Mouse (Mus musculus) adrenal gland, postnatal 10 days (tissue): Measurements from ENCODE around the gene St7l. TPM values are rescaled to one million over a fixed set of nuclear protein-coding genes. Genes with fewer than 3 reads are reported as not detected.

Source experiments
- DNase-seq: peaks from one replicate; pipeline ENCODE4 v3.0.0; 2021; ENCODE audit warnings: mixed read lengths
- total RNA-seq, 2 experiments: library from RNA; stranded (reverse); gene quantifications; 2 replicates each; pipeline ENCODE4 v1.2.3; 2021

Gene St7l
- total RNA-seq, 2 experiments from 2014 or later = 30.5 to 31.0 TPM

DNA sequence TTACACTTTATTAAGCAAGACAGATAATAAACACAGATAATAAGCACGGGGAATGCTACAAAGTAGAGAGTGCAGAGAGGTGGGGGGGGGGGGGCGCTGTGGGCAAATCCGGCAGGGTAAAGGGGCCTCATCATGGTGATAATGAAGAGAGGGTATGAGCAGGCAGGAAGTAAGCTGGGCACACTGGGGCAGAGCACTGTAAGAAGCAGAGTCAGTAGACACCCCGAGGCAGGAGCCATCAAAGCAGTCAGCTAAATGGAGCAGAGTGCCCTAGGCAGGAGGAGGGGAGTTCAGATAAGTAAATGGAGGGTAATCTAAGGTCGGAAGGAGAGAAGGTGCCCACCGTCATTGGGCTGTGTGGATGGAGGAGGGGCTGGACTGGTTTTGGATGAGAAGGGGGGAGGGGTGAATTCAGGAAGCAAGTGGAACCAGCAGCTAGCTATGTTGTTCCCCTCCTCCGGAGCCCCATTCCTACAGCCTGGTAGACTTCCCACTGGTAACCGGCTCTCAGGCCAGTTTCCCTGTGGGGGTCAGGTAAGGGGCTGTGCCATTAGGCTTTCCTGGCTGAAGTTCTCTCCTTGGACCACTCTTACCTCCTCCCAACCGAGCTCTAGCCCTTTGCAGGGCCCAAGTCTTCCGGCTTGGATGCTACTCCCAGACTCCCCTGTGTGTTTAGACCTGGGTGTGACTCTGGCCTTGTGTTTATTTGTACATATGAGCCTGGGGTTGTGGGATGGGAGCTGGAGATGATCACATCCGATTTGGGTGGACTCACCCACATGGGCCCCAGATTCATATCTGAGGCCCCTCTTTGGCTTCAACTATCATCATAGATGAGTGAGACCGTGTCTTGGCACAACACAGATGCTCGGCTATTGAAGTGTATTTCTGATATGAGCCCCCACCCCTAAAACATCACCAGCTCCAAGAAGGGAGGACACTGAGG lies 99.8 kb downstream of the St7l start:
- no peak for DNase-seq

DNA sequence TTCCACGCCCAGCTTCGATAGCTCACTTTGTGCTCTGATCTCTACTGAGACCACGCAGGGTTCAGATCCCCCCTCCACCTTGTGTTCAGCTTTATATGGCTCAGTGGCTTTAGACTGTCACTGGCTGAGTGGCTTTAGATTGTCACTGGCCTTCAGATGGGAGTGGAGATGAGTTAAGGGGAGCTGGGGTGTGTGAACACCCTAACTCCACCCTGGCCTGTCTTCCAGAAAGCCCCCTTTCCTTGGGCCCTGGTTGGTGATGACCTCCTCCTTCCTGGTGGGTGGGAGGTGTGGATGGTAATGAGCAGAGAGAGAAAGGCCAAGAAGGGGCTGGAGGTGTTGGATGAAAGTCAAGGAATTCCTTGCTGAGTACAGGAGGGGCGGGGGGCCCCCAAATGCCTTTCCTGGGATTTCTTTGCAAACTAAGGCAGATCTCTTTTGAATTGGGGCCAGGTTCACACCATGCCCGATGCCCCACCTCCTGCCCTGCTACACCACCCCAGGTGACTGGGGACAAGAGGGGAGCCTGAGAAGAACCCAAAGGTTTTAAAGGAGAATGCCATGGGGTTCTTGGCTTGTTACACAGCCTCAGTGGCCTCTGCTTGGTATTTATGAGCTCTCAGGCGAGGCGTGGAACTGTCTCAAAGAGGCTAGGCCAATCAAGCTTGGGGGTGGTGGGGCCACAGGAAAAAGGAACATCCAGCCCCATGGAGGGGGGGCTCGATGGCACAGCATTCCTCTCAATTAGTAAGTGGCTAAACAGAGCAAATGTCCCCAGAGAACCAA lies 101.5 kb downstream of the St7l start:
- no peak for DNase-seq

DNA sequence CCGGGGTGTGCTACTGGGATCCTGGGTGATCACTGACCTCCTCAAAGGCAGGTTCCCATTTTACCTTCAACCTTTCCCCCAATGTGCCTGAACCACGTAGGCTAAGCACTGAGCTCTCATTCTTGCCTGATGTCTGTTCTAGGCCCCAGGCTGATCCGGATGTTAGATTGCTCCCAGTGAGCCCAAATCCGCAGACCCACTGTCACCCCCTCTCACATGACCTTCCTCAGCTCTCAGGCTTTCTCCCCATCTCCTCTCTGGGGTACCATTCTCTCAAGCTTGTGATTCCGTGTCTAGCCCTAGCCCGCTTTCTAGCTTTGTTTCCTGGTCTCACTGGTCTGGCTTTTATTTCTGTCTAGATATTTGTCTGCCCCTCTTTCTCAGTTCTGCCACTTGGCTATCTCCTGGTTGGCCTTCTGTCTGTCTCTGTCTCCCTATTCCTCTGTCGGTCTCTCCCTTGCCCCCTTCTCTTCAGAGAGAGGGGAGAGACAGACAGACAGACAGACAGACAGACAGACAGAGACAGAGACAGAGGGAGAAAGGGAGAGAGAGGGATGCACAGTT lies 102.3 kb downstream of the St7l start:
- no peak for DNase-seq

DNA sequence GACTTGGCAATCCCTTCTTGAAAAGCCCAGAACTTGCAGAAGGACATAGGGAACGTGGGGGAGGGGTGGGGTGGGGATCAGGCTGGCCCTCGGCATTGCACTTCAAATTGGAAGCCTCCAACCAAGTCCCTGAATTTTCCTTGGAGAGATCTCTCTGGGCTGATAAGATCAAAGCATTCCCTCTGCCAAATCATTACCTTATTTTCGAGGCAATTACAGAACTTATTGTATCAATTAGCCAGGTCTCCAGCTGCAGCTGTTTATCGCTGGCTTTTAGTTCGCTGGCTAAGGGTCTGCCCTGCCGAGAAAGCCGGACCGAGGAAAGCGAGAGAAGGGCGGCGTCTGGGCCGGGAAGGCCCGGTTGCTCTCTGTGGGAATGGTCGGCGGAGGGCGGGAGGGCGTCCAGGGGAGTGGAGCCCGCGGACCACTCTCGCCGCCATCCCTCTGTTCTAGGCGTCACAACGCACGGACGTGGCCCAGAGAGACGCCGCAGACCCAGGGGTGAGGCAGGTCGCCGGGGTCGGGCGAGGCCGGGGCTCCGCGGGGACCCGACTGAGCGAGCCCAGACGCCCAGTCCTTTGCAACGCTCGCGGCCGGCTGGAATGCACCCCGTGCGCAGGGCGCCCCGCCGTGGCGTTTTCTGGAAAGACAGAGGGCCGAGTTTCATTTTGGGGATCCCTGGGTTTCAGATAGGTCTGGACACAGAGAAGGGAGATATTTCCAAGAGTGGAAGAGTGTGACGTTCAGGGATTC lies 103.9 kb downstream of the St7l start:
- peak; percentile 96 for DNase-seq

Other genes with a start within 250 kb of the St7l start
- 100 to 1,000 TPM; 104 to 117 TPM for gene Slc16a1, start 225.3 kb upstream of the St7l start, total RNA-seq
- 10 to 100 TPM in 1 of 2 experiments, 1 to 10 TPM in 1; 6.7 to 10.1 TPM for gene Ppm1j, start 82.9 kb upstream of the St7l start, total RNA-seq
- gene Fam19a3, start 82.2 kb upstream of the St7l start, total RNA-seq = 1 to 10 TPM in 1 of 2 experiments, under 1 TPM in 1; 0.72 to 1.2 TPM
- gene Rhoc, start 75.6 kb upstream of the St7l start, total RNA-seq = 100 to 1,000 TPM; 156 to 166 TPM
- gene Mov10, start 45.4 kb upstream of the St7l start, total RNA-seq = 10 to 100 TPM; 29.8 to 30.0 TPM
- gene Capza1, start 500 bp downstream of the St7l start, total RNA-seq = 10 to 100 TPM; 93.3 to 94.3 TPM
- 10 to 100 TPM in 1 of 2 experiments, 1 to 10 TPM in 1; 9.8 to 11.0 TPM for gene Wnt2b, start 97.9 kb downstream of the St7l start, total RNA-seq
- 10 to 100 TPM; 22.3 to 29.2 TPM for gene Cttnbp2nl, start 189.1 kb downstream of the St7l start, total RNA-seq
- gene 4930564D02Rik, start 202.8 kb downstream of the St7l start, total RNA-seq = not detected